Mouse (Mus musculus): ENCODE results near the gene Hist3h2a.

Gene Hist3h2a

DNA sequence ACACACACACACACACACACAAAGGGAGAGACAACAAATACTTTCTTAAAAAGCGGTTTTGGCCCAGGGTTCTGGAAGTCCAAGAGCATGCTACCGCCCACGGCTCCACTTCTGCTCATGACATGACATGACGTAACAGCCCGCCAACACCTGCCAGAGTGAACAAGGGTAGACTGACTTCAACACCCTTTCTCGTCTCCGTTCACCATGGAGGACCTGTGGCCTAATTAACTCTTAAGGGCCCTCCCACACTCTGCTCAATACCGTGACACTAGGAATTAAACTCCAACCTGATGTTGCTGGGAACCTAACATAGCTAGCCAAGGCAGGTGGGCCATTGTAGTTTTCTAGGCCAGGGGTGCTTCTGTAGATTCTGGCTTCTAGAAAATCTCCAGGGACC is 14.5 kb downstream of the Hist3h2a start:
- DNase-seq (ENCODE audit: low spot score): no peak

DNA sequence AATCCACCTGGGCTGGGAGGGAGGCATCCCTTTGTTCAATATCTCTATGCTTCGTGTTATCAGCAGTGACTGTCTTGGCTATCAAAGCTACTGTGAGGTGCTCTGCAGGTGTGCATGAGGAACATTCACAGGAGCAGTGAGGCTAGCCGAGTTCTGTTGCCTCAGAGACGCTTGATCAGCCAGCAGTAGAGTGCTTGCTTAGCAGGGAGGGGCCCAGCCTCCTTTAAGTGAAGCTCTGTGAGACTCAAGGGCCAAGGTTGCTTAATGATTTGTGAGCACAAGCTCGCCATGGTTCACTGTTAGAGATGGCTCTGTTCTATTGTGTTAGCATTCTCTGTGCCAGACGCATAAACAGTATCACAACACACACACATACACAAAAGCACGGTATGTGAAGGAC is 15.2 kb downstream of the Hist3h2a start:
- no peak for DNase-seq (ENCODE audit: low spot score)

DNA sequence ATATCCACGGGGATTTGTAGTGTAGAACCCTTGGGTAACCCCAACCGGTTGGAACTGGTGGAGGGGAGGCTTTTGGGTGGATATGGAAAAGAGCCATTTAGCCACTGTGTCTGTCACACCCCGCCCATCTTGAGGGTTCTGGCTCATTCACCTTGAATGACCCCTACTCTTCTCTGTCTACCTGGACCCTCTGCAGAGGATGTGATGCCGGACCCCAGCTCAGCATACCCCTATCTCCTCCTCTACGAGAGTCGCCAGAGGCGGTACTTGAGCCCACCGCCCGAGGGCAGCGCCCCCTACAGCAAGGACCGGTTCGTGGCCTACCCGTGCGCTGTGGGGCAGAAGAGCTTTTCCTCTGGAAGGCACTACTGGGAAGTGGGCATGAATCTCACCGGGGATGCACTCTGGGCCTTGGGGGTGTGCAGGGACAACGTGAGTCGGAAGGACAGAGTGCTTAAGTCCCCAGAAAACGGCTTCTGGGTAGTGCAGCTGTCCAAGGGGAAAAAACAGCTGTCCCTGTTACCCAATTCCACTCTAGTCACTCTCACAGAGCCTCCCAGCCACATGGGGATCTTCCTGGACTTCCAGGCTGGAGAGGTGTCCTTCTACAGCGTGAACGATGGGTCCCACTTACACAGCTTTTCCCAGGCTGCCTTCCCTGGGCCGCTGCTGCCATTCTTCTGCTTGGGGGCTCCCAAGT is 16.5 kb downstream of the Hist3h2a start:
- DNase-seq (ENCODE audit: low spot score): no peak

DNA sequence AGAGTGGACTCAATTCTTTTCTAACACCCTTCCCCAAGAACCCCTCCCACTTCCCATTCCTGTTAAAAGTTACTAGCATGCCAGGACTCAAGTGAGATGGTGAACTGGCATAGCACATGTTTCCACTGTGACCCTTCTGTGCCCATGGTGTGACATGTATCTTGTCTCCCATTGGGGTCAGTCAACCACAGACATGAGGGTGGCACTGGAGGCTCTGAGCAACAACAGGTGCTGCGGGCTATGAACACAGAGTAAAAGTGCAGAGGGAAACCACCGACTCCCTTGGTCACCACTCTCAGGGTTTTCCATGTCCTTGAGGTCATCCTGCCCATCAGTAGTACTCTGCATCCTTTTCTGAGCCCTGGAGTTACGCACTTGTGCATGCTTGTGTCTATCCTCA is 17.3 kb downstream of the Hist3h2a start:
- no peak for DNase-seq (ENCODE audit: low spot score)

DNA sequence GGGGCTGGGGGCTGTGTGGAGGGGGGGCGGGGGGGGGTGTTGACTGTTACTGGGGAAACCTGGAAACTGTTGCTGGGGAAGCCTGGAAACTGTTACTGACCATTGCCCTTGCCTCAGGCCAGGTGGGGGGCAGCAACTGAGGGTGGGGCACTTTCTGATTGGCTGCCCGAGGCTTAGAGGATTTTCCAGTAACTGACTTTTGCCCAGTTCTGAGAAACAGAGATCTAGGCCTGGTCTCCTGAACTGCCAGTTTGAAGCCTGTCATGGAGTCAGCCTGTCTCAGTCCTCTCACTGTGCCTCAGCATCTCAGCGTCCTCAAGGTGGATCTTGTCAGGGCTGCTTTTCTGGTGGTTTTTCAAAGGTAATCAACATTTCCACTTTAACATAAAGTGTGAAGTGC is 19.9 kb downstream of the Hist3h2a start:
- no peak for DNase-seq (ENCODE audit: low spot score)

DNA sequence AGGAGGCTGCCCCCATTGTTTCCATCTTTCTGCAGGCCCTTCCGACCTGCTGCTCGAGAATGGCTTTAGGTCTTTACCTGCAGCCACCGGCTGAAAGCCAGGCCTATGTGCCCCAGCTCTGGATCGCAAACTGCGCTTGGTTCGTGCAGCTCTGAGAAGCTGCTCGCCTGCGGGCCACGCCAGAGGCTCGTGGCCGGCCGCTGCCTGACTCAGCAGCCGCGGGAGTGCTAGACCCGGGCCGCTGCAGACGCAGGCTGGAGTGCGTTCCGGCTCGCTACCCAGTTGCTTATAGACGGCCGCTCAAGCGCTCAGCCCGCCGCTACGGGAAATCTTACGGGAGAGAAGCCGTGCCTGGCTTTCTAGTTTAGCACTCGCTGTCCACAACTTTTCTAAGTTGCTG is 22.7 kb downstream of the Hist3h2a start:
- peak; percentile 45 for DNase-seq (ENCODE audit: low spot score)

DNA sequence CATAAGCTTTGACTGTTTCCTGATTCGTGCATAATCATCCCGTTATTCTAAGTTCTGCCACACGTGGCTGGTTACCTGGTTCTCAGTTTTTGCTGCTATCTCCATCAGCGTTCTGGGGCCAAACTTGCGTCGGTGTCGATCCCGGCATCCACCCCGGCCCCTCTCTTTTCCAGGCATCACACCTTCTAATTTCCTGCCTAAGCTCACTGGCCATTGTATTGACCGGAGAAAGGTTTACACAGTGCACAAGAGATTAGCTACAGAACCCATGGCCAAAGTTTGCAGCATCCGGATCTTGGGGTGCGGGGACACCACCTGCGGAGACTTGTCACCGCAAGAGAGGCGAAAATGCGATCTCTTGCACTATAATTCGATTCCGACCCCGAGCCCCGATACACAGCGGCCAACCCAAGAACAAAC is 23.1 kb downstream of the Hist3h2a start:
- DNase-seq (ENCODE audit: low spot score): no peak

DNA sequence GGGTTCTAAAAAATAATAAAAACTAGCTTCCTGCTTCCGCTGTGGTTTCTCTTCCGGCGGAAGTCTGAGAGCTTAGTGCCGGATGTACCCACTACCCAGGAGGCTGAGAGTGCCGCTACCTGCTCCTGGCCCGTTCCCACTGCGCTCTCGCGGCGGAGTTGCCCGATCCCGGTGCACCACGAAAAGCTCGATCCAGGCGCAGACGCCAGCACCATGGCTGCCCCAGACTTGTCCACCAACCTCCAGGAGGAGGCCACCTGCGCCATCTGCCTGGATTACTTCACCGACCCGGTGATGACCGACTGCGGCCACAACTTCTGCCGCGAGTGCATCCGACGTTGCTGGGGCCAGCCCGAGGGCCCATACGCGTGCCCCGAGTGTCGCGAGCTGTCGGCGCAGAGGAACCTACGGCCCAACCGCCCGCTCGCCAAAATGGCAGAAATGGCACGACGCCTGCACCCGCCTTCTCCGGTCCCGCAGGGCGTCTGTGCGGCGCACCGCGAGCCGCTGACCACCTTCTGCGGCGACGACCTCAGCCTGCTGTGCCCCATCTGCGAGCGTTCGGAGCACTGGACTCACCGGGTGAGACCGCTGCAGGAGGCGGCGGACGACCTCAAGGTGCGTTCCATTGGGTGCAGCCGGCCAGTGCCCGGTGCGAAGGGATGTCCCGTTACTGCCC is 23.7 kb downstream of the Hist3h2a start, which contains the start of gene Trim11:
Gene Trim11 (plus strand): TSS at position 67 of the 679 bp plus-strand sequence.
- DNase-seq (ENCODE audit: low spot score): peak; percentile 57

DNA sequence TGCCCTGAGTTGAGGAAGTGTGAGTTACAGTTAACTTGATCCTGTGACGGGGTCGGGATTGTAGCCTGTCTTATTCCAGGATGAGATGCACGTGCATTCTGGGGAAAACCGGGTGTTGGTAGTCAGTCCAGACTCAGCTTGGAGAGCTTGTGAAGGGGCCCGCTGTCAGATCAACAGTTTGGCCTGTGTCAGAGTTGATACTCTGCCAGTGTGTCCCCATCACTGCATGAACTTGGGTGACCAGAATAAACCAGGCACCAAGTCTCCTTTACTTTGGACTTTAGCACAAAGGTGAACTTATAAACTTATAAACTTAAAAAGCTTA is 24.2 kb downstream of the Hist3h2a start:
- no peak for DNase-seq (ENCODE audit: low spot score)

DNA sequence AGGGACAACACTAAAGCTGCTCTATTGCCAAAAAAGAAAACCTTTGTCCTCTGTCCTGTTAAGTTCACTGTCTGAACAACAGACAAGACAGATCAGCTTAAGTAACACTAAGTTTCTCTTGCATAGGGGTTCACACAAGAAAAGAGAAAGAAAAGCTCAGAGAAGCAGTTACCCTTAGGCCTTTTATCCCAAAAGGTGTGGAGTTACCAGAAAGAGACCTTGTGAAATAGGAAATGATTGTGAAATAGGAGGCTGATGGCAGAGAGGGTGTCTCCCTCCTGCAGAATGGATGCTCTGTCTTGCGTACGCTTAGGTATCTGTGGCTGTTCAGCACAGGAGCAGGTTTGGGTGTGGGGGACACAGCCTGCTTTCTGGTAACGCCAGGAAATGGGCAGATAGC is 24.7 kb downstream of the Hist3h2a start:
- DNase-seq (ENCODE audit: low spot score): no peak

DNA sequence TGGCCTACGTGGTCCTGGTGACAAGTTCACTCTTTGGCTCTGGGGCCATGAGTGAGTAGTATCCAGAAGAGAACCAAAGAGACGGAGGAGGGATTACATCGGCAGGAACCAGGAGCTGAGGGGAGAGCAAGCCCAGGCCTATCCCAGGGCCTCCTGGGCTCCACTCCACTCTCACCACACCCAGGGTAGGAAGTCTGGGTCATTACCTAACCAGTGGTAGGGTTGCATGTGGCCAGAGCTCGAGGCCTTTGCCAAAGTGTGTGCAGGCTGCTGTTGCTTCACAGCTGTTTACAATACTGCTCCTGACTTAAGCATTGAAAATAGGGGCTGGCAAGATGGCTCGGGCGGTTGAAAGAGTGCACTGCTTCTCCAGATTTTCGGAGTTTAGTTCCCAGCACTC is 25.2 kb downstream of the Hist3h2a start:
- DNase-seq (ENCODE audit: low spot score): no peak

DNA sequence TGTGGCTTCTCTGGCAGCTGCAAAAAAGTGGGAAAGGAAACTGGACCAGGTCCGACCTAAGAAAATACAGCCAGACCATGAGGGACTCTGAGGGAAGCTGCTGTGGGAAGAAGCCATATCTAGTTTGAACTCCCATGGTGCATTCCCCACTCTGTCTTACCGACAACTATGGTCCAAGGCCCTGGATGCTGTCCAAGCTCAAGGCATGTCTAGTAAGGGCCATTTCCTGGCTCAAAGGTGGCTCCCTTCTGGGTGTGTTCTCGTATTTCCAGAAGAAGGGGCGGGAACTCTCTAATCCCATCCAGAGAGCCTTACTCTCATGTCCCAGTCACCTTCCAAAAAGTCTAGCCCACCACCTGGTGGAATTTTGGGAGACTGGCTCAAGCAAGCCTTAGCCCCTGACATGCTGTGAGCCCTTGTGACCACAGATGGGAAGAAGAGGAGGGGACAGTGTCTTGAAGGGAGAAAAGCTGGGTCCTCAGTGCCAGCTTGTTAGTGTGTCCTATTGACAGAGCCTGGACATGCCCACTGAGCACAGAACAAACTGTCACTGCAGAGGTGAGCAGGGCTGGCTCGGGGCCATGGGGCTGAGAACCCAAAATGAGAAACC is 26.0 kb downstream of the Hist3h2a start:
- no peak for DNase-seq (ENCODE audit: low spot score)

DNA sequence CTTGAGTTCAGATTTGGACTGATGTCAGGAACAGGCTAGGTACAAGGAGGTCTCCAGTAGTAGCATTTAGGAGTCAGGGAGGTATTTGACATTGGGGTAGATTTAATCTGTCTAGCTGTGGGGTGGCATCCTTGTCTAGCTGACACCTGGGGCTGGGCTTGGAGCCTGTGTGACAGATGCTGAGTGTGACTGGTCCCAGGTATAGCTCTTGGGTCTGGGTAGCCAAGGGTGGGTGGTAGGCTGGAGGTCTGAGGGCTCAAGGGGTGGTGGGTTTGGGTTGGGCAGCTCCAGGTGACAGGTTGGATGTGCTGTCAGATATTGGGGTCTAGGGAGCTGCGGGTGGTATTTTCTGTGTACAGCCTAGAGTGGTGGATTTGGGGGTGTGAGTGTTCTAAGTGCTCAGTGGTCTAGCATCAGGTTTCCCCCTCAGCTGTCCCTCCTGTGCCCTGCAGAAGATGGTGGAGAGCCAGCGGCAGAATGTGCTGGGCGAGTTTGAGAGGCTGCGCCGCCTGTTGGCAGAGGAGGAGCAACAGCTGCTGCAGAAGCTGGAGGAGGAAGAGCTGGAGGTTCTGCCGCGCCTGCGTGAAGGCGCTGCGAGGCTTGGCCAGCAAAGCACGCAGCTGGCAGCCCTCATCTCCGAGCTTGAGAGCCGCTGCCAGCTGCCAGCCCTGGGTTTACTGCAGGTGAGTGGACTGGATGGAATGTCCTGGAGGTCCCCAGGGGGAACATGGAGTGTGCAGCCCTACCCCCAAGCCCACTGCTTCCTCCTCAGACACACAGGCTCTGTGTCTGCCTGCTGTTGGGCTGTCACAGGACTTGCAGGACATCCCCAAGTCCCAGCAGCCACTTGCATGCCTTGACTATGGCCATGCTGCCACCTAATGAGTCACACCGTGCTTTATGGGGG is 27.3 kb downstream of the Hist3h2a start:
- no peak for DNase-seq (ENCODE audit: low spot score)

DNA sequence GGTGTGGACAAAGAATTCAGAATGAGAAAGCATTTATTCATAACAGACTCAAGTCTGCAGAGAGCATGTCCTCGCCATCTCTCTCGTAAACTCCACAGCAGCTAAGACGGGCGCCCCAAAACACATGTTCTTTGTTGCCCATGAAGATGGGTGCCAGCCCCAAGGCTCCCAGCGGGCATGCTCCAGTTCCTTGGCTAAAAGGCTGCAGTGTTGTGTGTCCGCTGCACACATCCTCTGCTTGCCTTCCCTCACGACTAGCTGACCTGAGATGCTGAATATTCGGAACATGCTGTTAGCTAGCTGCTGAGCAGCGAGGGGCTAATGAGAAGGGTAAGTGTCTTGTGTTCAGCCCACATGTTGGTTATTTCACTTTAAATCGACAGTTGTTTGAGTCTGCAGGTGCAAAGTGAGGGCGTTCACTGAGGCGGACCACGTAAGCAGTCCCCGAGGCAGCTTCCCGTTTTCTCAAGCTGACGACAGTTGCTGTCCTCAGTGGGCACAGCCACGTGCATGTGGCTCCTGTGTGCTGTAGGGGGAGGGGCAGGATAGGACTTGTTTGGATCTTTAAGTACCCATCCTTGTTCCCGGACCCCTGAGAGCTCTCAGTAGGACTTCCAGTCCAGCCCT is 28.1 kb downstream of the Hist3h2a start:
- DNase-seq (ENCODE audit: low spot score): no peak

DNA sequence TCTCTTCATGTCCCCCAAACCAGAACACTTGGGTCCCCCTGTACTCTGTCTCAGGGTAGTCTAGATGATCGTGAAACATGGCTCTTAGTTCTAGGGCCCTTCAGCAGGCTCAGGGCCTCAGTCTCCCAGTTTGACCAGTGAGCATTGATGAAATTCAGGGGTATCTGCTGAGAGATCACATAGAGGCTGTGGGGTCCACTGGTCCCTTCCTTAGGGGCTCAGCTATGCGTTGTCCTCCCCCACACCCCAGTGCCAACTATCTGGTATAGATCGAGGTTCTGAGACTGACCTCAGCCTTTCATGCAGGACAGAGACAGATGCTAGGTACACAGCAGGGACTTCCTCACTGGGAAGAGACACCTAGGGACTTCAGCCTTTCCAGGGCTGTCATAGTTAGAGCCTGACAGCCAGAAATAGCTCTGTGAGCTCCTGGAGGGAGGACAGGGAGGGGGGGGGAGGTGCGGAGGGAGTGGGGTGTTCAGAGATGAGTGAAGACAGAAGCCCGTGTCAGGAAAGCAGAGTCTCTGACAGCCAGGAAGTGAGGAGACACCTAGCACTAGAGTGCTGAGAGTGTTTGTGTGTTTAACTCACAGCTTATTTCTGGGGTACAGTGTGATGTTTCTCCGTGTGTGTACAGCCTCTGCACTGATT is 29.3 kb downstream of the Hist3h2a start:
- DNase-seq (ENCODE audit: low spot score): no peak

DNA sequence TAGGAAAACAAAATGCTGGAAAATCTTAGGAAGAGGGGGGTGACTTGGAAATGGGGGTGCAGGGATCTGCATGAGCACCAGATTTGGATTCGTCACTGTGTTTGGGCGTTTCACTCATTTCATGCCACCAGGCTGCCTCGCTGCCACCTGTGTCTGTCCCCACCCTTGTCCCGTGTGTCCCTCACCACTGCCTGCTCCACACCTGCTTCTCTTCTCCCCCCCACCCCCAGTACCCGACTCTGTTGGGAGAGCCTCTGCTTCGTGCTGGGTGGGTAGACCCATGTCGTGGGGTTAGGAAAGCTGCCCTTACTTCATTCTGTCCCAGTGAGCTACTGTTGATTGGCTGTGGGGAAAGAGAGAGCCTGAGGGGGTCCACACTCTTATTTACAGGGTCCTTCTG is 30.2 kb downstream of the Hist3h2a start:
- no peak for DNase-seq (ENCODE audit: low spot score)

DNA sequence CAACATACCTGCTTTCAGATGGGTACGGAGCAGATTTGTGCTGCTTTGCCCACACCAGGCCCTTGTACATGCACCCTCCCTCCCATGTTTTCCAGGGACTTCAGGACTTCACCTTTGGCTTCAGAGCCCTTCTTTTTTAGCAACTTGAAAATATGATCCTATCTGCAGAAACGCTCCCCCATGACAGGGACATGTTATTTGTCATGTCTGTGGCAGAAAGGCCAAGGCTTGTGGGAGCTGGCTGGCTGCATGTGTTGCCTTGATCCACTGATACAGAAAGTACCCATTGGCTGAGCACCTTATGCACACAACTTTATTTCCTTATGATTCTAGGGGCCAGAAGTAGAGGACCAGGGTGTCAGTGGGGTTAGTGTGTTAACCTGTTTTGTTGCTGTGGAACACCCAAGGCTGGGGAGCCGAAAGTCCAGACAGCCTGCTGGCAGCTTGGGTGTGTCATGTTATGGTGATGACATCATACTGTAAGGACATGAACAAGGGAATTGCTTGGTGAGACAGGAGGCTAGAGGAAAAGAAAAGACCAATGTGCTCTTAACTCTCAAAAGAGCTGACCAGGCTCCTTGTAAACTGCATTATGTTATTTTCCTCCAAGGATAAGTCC is 30.9 kb downstream of the Hist3h2a start:
- no peak for DNase-seq (ENCODE audit: low spot score)

DNA sequence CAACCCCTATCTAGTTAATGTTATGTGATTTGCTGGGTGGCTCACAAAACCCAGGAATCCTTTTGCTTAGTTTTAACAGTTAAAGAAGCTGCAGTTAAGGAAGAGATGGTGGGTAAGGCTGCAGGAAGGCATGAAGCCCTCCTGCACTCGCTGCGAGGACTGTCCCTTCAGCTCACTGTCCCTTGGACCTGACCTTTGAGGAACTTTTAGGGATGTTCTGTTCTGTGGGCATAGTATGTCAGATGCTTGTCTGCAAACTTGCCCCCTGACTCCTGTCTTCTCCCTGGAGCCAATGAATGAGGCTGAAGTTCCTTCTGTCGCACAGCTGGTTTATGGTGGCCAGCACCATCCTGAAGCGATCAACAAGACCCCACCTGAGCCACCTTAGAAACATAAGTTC is 34.7 kb downstream of the Hist3h2a start:
- DNase-seq (ENCODE audit: low spot score): no peak

DNA sequence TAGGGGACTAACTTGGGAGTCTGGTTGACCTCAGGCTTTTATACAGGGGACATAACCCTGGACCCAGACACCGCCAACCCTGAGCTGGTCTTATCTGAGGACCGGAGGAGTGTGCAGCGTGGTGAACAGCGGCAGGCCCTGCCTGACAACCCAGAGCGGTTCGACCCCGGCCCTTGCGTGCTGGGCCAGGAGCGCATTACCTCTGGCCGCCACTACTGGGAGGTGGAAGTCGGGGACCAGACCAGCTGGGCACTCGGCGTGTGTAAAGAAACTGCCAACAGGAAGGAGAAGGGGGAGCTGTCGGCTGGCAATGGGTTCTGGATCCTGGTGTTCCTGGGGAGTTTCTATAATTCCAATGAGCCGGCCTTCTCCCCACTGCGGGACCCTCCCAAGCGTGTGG is 35.7 kb downstream of the Hist3h2a start:
- DNase-seq (ENCODE audit: low spot score): no peak

DNA sequence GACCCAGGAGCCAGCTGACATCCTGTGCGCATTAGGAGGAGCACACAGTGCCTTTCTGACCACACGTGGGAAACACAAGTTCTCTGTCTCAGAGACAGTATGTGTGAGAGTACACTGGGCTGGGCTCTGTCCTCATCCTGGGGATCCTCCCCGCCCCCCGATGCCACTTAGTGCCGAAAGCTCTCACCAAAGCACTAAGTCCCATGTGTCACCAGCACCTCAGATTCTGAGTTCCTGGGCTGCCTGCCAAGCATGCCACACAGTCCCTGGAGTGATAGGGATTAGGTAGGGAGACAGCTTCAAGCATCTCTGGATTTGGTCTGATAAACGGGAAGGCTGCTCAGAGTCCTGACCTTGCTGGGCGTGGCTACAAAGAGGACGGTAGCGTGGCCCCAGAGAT is 36.3 kb downstream of the Hist3h2a start:
- no peak for DNase-seq (ENCODE audit: low spot score)

DNA sequence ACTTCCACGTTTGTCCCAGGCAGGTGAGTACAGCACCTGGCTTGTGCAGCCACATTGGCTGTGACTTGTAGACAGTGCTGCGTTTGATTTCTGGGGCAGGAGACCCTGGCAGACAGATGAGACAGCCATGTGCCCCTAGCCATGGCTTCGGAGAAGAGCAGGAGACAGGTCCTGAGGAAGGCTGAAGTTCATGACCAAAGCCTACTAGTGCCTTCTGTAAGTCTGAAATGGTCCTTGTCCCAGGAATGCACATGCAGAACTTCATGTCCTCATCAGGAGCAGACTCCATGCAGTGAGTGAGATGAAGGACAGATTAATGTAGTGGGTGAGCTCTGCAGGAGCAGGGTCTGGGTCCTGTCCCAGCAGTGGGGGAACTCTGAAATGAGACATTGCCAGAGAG is 37.4 kb downstream of the Hist3h2a start:
- no peak for DNase-seq (ENCODE audit: low spot score)
